Mouse (Mus musculus) fibroblast of lung, adult 2 months (primary cell): ENCODE measurements around the gene Atg16l2.

Experiments used
- DNase-seq: peaks from one replicate; pipeline ENCODE4 v3.0.0-alpha.2; 2011; ENCODE audit warnings: low read depth

Gene Atg16l2

GRCm38 (mm10) chr7:101216724-101217123 lies 85.3 kb downstream of the Atg16l2 start:
- DNase-seq, result no peak

- DNase-seq, result no peak
Observed at GRCm38 (mm10) chr7:101213515-101214263, 88.4 kb downstream of the Atg16l2 start.
